Mouse (Mus musculus): ENCODE results near the gene Wdr60. TPM values are rescaled to one million over a fixed set of nuclear protein-coding genes. Genes with fewer than 3 reads are reported as not detected.

The Wdr60 gene
- polyA plus RNA-seq, 1 experiment from 2014 or later, result 9.3 TPM

GRCm38 (mm10) chr12:116283511-116283910 is 20.7 kb upstream of the Wdr60 start:
- Histone ChIP-seq H3K4me3 (ENCODE audit: low read depth, low read length) (no peak overlapping the region), H3K4me1 (ENCODE audit: control insufficient read depth, insufficient read depth, low read length) (no peaks in the 10 kb centered on the region), H3K27ac (ENCODE audit: low read depth, low read length) (no peak overlapping the region), H3K4me2 (no peak overlapping the region), H3K27me3 (ENCODE audit: control insufficient read depth, insufficient read depth, low read length) (no peaks in the 10 kb centered on the region), H3K9ac (ENCODE audit: low read depth, low read length) (no peak overlapping the region), H3K36me3 (ENCODE audit: control insufficient read depth, insufficient read depth, low read length) (no peaks in the 10 kb centered on the region), H3K9me3 (replicated peaks; ENCODE audit: control insufficient read depth, low read length) (no peaks in the 10 kb centered on the region)
- ATAC-seq (replicated peaks; ENCODE audit: insufficient number of reproducible peaks, low FRiP score, low TSS enrichment), result no peak
- 61% methylated on average over 2 of the region's 2 CpGs for WGBS (ENCODE audit: insufficient replicate concordance)

- Histone ChIP-seq H3K4me1 (ENCODE audit: control insufficient read depth, insufficient read depth, low read length) (no peaks in the 10 kb centered on the region), H3K4me2 (no peak overlapping the region), H3K9me3 (replicated peaks; ENCODE audit: control insufficient read depth, low read length) (no peaks in the 10 kb centered on the region), H3K9ac (ENCODE audit: low read depth, low read length) (no peak overlapping the region), H3K27ac (ENCODE audit: low read depth, low read length) (no peak overlapping the region), H3K27me3 (ENCODE audit: control insufficient read depth, insufficient read depth, low read length) (no peaks in the 10 kb centered on the region), H3K36me3 (ENCODE audit: control insufficient read depth, insufficient read depth, low read length) (no peaks in the 10 kb centered on the region), H3K4me3 (ENCODE audit: low read depth, low read length) (no peak overlapping the region)
- 96% methylated on average over 2 of the region's 2 CpGs for WGBS (ENCODE audit: insufficient replicate concordance)
- ATAC-seq (replicated peaks; ENCODE audit: insufficient number of reproducible peaks, low FRiP score, low TSS enrichment), result no peak
These were observed 20.0 kb upstream of the Wdr60 start for GRCm38 (mm10) chr12:116282856-116283255.

GRCm38 (mm10) chr12:116281427-116282281 is 18.8 kb upstream of the Wdr60 start:
- Histone ChIP-seq H3K4me2 (peak overlapping the region; percentile 91), H3K4me1 (ENCODE audit: control insufficient read depth, insufficient read depth, low read length) (no peaks in the 10 kb centered on the region), H3K27ac (ENCODE audit: low read depth, low read length) (peak overlapping the region; percentile 98), H3K27me3 (ENCODE audit: control insufficient read depth, insufficient read depth, low read length) (0 out of 2 replicates have a peak, but pooled peaks cover 1% of the 10 kb centered on the region), H3K9me3 (replicated peaks; ENCODE audit: control insufficient read depth, low read length) (no peaks in the 10 kb centered on the region), H3K4me3 (ENCODE audit: low read depth, low read length) (peak overlapping the region; percentile 93), H3K9ac (ENCODE audit: low read depth, low read length) (peak overlapping the region; percentile 97), H3K36me3 (ENCODE audit: control insufficient read depth, insufficient read depth, low read length) (no peaks in the 10 kb centered on the region)
- peak; percentile 0; the same call in 1 of the 2 replicates for ATAC-seq (replicated peaks; ENCODE audit: insufficient number of reproducible peaks, low FRiP score, low TSS enrichment)
- under 1% methylated on average over 52 of the region's 55 CpGs for WGBS (ENCODE audit: insufficient replicate concordance)

- peak within 1 kb of the TSS; percentile 98 for H3K27ac ChIP-seq (ENCODE audit: low read depth, low read length)
- H3K4me1 ChIP-seq (ENCODE audit: control insufficient read depth, insufficient read depth, low read length), result no peaks in the 10 kb centered on the region
- WGBS (ENCODE audit: insufficient replicate concordance), result under 1% methylated on average over 62 of the region's 68 CpGs
- 0 out of 2 replicates have a peak, but pooled peaks cover 2% of the 10 kb centered on the region for H3K27me3 ChIP-seq (ENCODE audit: control insufficient read depth, insufficient read depth, low read length)
- peak within 1 kb of the TSS; percentile 97 for H3K9ac ChIP-seq (ENCODE audit: low read depth, low read length)
- peak within 1 kb of the TSS; percentile 93 for H3K4me3 ChIP-seq (ENCODE audit: low read depth, low read length)
- peak; percentile 97 for ATAC-seq (replicated peaks; ENCODE audit: insufficient number of reproducible peaks, low FRiP score, low TSS enrichment)
- no peaks in the 10 kb centered on the region for H3K36me3 ChIP-seq (ENCODE audit: control insufficient read depth, insufficient read depth, low read length)
- peak within 1 kb of the TSS; percentile 91 for H3K4me2 ChIP-seq
- no peaks in the 10 kb centered on the region for H3K9me3 ChIP-seq (replicated peaks; ENCODE audit: control insufficient read depth, low read length)
These were observed 18.0 kb upstream of the Wdr60 start, which contains the start of gene Esyt2 for GRCm38 (mm10) chr12:116280653-116281364. Esyt2 (plus strand) TSS chr12:116281196.

GRCm38 (mm10) chr12:116280149-116280652 is 17.4 kb upstream of the Wdr60 start:
- Histone ChIP-seq H3K4me3 (ENCODE audit: low read depth, low read length) (peak overlapping the region; percentile 93), H3K36me3 (ENCODE audit: control insufficient read depth, insufficient read depth, low read length) (no peaks in the 10 kb centered on the region), H3K27me3 (ENCODE audit: control insufficient read depth, insufficient read depth, low read length) (0 out of 2 replicates have a peak, but pooled peaks cover 2% of the 10 kb centered on the region), H3K4me1 (ENCODE audit: control insufficient read depth, insufficient read depth, low read length) (no peaks in the 10 kb centered on the region), H3K4me2 (peak overlapping the region; percentile 91), H3K27ac (ENCODE audit: low read depth, low read length) (peak overlapping the region; percentile 98), H3K9me3 (replicated peaks; ENCODE audit: control insufficient read depth, low read length) (no peaks in the 10 kb centered on the region), H3K9ac (ENCODE audit: low read depth, low read length) (peak overlapping the region; percentile 97)
- ATAC-seq (replicated peaks; ENCODE audit: insufficient number of reproducible peaks, low FRiP score, low TSS enrichment), result no peak; the same call in 1 of the 2 replicates
- WGBS (ENCODE audit: insufficient replicate concordance), result 5% methylated on average over 7 of the region's 7 CpGs

GRCm38 (mm10) chr12:116279181-116279580 is 16.4 kb upstream of the Wdr60 start:
- no peaks in the 10 kb centered on the region for H3K4me1 ChIP-seq (ENCODE audit: control insufficient read depth, insufficient read depth, low read length)

GRCm38 (mm10) chr12:116278541-116278940 is 15.7 kb upstream of the Wdr60 start:
- H3K4me3 ChIP-seq (ENCODE audit: low read depth, low read length), result no peak overlapping the region
- H3K27ac ChIP-seq (ENCODE audit: low read depth, low read length), result no peak overlapping the region
- peaks cover 2% of the 10 kb centered on the region; the same call in 1 of the 2 replicates for H3K27me3 ChIP-seq (ENCODE audit: control insufficient read depth, insufficient read depth, low read length)
- H3K4me2 ChIP-seq, result no peak overlapping the region
- no peak for ATAC-seq (replicated peaks; ENCODE audit: insufficient number of reproducible peaks, low FRiP score, low TSS enrichment)
- H3K4me1 ChIP-seq (ENCODE audit: control insufficient read depth, insufficient read depth, low read length), result no peaks in the 10 kb centered on the region
- H3K9ac ChIP-seq (ENCODE audit: low read depth, low read length), result no peak overlapping the region
- 83% methylated on average over 1 of the region's 1 CpGs for WGBS (ENCODE audit: insufficient replicate concordance)
- no peaks in the 10 kb centered on the region for H3K36me3 ChIP-seq (ENCODE audit: control insufficient read depth, insufficient read depth, low read length)
- H3K9me3 ChIP-seq (replicated peaks; ENCODE audit: control insufficient read depth, low read length), result no peaks in the 10 kb centered on the region

More at GRCm38 (mm10) chr12:116279181-116279580, 16.4 kb upstream of the Wdr60 start:
- Histone ChIP-seq H3K9me3 (replicated peaks; ENCODE audit: control insufficient read depth, low read length) (no peaks in the 10 kb centered on the region), H3K36me3 (ENCODE audit: control insufficient read depth, insufficient read depth, low read length) (no peaks in the 10 kb centered on the region), H3K27ac (ENCODE audit: low read depth, low read length) (no peak overlapping the region), H3K27me3 (ENCODE audit: control insufficient read depth, insufficient read depth, low read length) (0 out of 2 replicates have a peak, but pooled peaks cover 2% of the 10 kb centered on the region), H3K4me2 (no peak overlapping the region), H3K9ac (ENCODE audit: low read depth, low read length) (no peak overlapping the region), H3K4me3 (ENCODE audit: low read depth, low read length) (no peak overlapping the region)
- no peak for ATAC-seq (replicated peaks; ENCODE audit: insufficient number of reproducible peaks, low FRiP score, low TSS enrichment)
- WGBS (ENCODE audit: insufficient replicate concordance), result 88% methylated on average over 2 of the region's 2 CpGs

GRCm38 (mm10) chr12:116276961-116277360 is 14.1 kb upstream of the Wdr60 start:
- no peak overlapping the region for H3K9ac ChIP-seq (ENCODE audit: low read depth, low read length)
- no peak overlapping the region for H3K4me2 ChIP-seq
- no peak overlapping the region for H3K4me3 ChIP-seq (ENCODE audit: low read depth, low read length)
- WGBS (ENCODE audit: insufficient replicate concordance), result 23% methylated on average over 2 of the region's 2 CpGs
- no peak for ATAC-seq (replicated peaks; ENCODE audit: insufficient number of reproducible peaks, low FRiP score, low TSS enrichment)
- H3K27ac ChIP-seq (ENCODE audit: low read depth, low read length), result no peak overlapping the region
- peaks cover 2% of the 10 kb centered on the region; the same call in 1 of the 2 replicates for H3K27me3 ChIP-seq (ENCODE audit: control insufficient read depth, insufficient read depth, low read length)
- no peaks in the 10 kb centered on the region for H3K4me1 ChIP-seq (ENCODE audit: control insufficient read depth, insufficient read depth, low read length)
- H3K9me3 ChIP-seq (replicated peaks; ENCODE audit: control insufficient read depth, low read length), result no peaks in the 10 kb centered on the region
- H3K36me3 ChIP-seq (ENCODE audit: control insufficient read depth, insufficient read depth, low read length), result no peaks in the 10 kb centered on the region

Measured in heart, embryonic 11.5 days (tissue).